8 mouse cellular contexts compared by ENCODE assay signal in the genomic region with DNA sequence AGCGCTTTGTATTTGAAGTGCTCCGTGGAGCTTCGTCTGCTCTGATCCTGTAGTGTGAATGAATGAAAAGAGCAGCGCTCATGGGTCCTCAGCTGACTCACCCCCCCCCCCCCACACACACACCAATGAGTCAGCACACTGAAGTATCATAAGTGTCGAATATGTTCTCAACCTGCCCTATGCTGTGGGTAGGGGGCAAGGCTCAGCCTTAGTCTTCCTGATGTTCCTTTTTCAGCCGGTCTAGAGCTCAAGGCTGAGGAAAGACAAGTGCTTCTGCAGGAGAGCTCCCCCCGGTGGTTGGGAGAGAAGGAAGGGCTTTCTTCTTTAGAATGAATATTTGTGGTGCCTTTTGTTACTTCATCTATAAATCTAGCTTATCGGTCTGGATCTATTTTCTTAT. TPM values are rescaled to one million over a fixed set of nuclear protein-coding genes. Genes with fewer than 3 reads are reported as not detected.
DNase-seq lines count a peak whose midpoint lies in the region; ATAC-seq and TF ChIP-seq lines count a peak whose summit lies in the region.

No protein-coding gene starts in this region.

- no peak overlapping the region for H3K9ac ChIP-seq in intestine, embryonic 14.5 days (ENCODE audit: low read length)
- H3K9ac ChIP-seq in heart, embryonic 11.5 days (ENCODE audit: low read depth, low read length), result no peak overlapping the region

- peak; percentile 35 for TF ChIP-seq CTCF in lung, adult 2 months (IDR thresholded peaks at IDR 0.05; ENCODE audit: insufficient read depth, low read length)

- WGBS in intestine, embryonic 14.5 days, result 48% methylated on average over 8 of the region's 8 CpGs
- WGBS in lung, adult 2 months, result 52% methylated on average over 8 of the region's 8 CpGs
- WGBS in heart, embryonic 11.5 days (ENCODE audit: insufficient replicate concordance), result 53% methylated on average over 8 of the region's 8 CpGs

- no peak overlapping the region for H3K27ac ChIP-seq in intestine, embryonic 14.5 days (ENCODE audit: low read depth)
- no peak overlapping the region for H3K27ac ChIP-seq in heart, embryonic 11.5 days (ENCODE audit: low read depth, low read length)

- peak; percentile 82 for ATAC-seq in intestine, embryonic 14.5 days (replicated peaks; ENCODE audit: low FRiP score, low TSS enrichment, low read depth)
- no peak for ATAC-seq in heart, embryonic 11.5 days (replicated peaks; ENCODE audit: insufficient number of reproducible peaks, low FRiP score, low TSS enrichment)

- DNase-seq in cerebellum, postnatal 14 days, result peak; percentile 15 to 21
- no peak for DNase-seq in cerebellum, postnatal 4 days (ENCODE audit: low spot score in 2 of 2)
- peak; percentile 26 for DNase-seq in right cerebral cortex, postnatal 14 days
- DNase-seq in right cerebral cortex, postnatal 25 days, result no peak
- peak; percentile 67 for DNase-seq in intestine, embryonic 14.5 days (ENCODE audit: low spot score)
- peak; percentile 38 for DNase-seq in lung, adult 2 months
- DNase-seq in neural tube, embryonic 10.5 days (ENCODE audit: extremely low spot score, low spot score), result no peak

- 0 out of 2 replicates have a peak, but pooled peaks cover 6% of the 10 kb centered on the region for H3K27me3 ChIP-seq in intestine, embryonic 14.5 days (replicated peaks; ENCODE audit: control insufficient read depth, insufficient read depth, low read length)
- no peaks in the 10 kb centered on the region; the same call in 1 of the 2 replicates for H3K27me3 ChIP-seq in heart, embryonic 11.5 days (ENCODE audit: control insufficient read depth, insufficient read depth, low read length)

- no peaks in the 10 kb centered on the region for H3K4me1 ChIP-seq in intestine, embryonic 14.5 days (replicated peaks; ENCODE audit: control insufficient read depth, insufficient read depth, low read length)
- no peaks in the 10 kb centered on the region for H3K4me1 ChIP-seq in lung, adult 2 months (ENCODE audit: control insufficient read depth, insufficient read depth, low read length)
- H3K4me1 ChIP-seq in heart, embryonic 11.5 days (ENCODE audit: control insufficient read depth, insufficient read depth, low read length), result no peaks in the 10 kb centered on the region

- H3K4me3 ChIP-seq in intestine, embryonic 14.5 days (ENCODE audit: low read depth, low read length), result peak overlapping the region; percentile 49; the same call in 1 of the 2 replicates
- H3K4me3 ChIP-seq in lung, adult 2 months (replicated peaks; ENCODE audit: extremely low read depth, low read depth, low read length), result peak overlapping the region; percentile 28
- no peak overlapping the region for H3K4me3 ChIP-seq in heart, embryonic 11.5 days (ENCODE audit: low read depth, low read length)

- no peaks in the 10 kb centered on the region for H3K36me3 ChIP-seq in intestine, embryonic 14.5 days (ENCODE audit: control insufficient read depth, insufficient read depth, low read length)
- no peaks in the 10 kb centered on the region for H3K36me3 ChIP-seq in heart, embryonic 11.5 days (ENCODE audit: control insufficient read depth, insufficient read depth, low read length)

- no peak for TF ChIP-seq POLR2A in lung, adult 2 months (IDR thresholded peaks at IDR 0.05; ENCODE audit: borderline replicate concordance, extremely low read depth, low read depth, low read length)

- H3K9me3 ChIP-seq in intestine, embryonic 14.5 days (ENCODE audit: control insufficient read depth, low read length), result no peaks in the 10 kb centered on the region
- no peaks in the 10 kb centered on the region for H3K9me3 ChIP-seq in heart, embryonic 11.5 days (replicated peaks; ENCODE audit: control insufficient read depth, low read length)

- peak overlapping the region; percentile 37; the same call in 1 of the 2 replicates for H3K4me2 ChIP-seq in intestine, embryonic 14.5 days (ENCODE audit: low read length)
- no peak overlapping the region for H3K4me2 ChIP-seq in heart, embryonic 11.5 days

RNA-seq across cellular contexts. Expression of a gene that starts 1.1 kb away (rescaled TPM):
- 16.2 and 17.7 TPM in 2 replicates for polyA plus RNA-seq in intestine, embryonic 14.5 days (2014; fragmentation: Nextera tagmentation; extraction: Ambion mirVana)
- 1.0 and 1.5 TPM in 2 replicates for polyA plus RNA-seq in lung, adult 2 months (2012; rRNA removed)
- polyA plus RNA-seq in heart, embryonic 11.5 days (2014; fragmentation: Nextera tagmentation; extraction: Ambion mirVana), result 0.14 and 0.24 TPM in 2 replicates

Comparison
In these comparisons a context has a peak if more than half of its experiments do, and no peak if none do; other contexts are left out.
1. DNase-seq: peak in cerebellum, postnatal 14 days (2 of 2), right cerebral cortex, postnatal 14 days (single experiment), intestine, embryonic 14.5 days (single experiment) and lung, adult 2 months (single experiment); none in cerebellum, postnatal 4 days (0 of 2), right cerebral cortex, postnatal 25 days (single experiment) and neural tube, embryonic 10.5 days (single experiment).